Comparison of ENCODE assay signal across 8 mouse cellular contexts in the genomic region with DNA sequence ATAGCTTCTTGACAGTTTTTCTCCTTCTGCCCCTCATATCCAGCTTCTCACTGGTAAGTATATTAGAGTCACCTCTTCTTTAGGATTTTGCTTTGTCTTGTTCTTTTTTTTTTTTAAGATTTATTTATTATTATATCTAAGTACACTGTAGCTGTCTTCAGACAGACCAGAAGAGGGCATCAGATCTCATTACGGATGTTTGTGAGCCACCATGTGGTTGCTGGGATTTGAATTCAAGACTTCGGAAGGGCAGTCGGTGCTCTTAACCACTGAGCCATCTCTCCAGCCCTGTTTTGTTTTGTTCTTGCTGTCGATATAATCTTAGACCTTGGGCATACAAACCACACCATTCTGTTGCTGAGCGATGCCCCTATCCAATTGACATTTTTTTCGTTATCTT. TPM values are rescaled to one million over a fixed set of nuclear protein-coding genes. Genes with fewer than 3 reads are reported as not detected.
A peak's percentile ranks its signal among the peaks of the same experiment; 100 is the strongest.
DNase-seq lines count a peak whose midpoint lies in the region; ATAC-seq and TF ChIP-seq lines count a peak whose summit lies in the region.
"Not testable (repeated sequence)": the region's sequence is repeated elsewhere in the genome, so short reads cannot be mapped to it uniquely, and the experiment has no call there.

Gene Tmem41b, minus strand, starts transcription at position 155 of the 400 bp plus-strand sequence.

- H3K9ac ChIP-seq in hindbrain, embryonic 11.5 days (ENCODE audit: low read depth, low read length): peak within 1 kb of the TSS; percentile 65
- peak within 1 kb of the TSS; percentile 78 for H3K9ac ChIP-seq in liver, embryonic 16.5 days (ENCODE audit: low read depth, low read length)

- peak within 1 kb of the TSS; percentile 83 for H3K27ac ChIP-seq in hindbrain, embryonic 11.5 days (ENCODE audit: low read depth, low read length)
- peak within 1 kb of the TSS; percentile 88 for H3K27ac ChIP-seq in liver, embryonic 16.5 days (ENCODE audit: low read length)

- not testable (repeated sequence) for H3K27me3 ChIP-seq in hindbrain, embryonic 11.5 days (ENCODE audit: control insufficient read depth, insufficient read depth, low read length); liver, embryonic 16.5 days (ENCODE audit: control insufficient read depth, insufficient read depth, low read depth, low read length); myocyte (ENCODE audit: control insufficient read depth, insufficient read depth, insufficient read length)

- peak within 1 kb of the TSS; percentile 80 for H3K4me2 ChIP-seq in hindbrain, embryonic 11.5 days (replicated peaks; ENCODE audit: low read depth, low read length)
- peak within 1 kb of the TSS; percentile 90 for H3K4me2 ChIP-seq in liver, embryonic 16.5 days (ENCODE audit: low read depth, low read length)
- H3K4me2 ChIP-seq in myocyte (ENCODE audit: low read depth): peak within 1 kb of the TSS; percentile 99

- H3K9me3 ChIP-seq in hindbrain, embryonic 11.5 days (ENCODE audit: control insufficient read depth, low read length); liver, embryonic 16.5 days (replicated peaks; ENCODE audit: control insufficient read depth, low read length): not testable (repeated sequence)

- H3ac ChIP-seq in myocyte (ENCODE audit: control insufficient read depth, insufficient read length): peak within 1 kb of the TSS; percentile 88

- TF ChIP-seq POLR2A in myocyte (IDR thresholded peaks at IDR 0.05; ENCODE audit: insufficient read length, low read depth): not testable (repeated sequence)

- H3K36me3 ChIP-seq in hindbrain, embryonic 11.5 days (ENCODE audit: control insufficient read depth, insufficient read depth, low read length); liver, embryonic 16.5 days (ENCODE audit: control insufficient read depth, insufficient read depth): not testable (repeated sequence)
- H3K36me3 ChIP-seq in myocyte (ENCODE audit: control insufficient read depth, insufficient read depth): peaks cover 10% of the 10 kb centered on the region

- peak; percentile 32; the same call in 1 of the 2 replicates for ATAC-seq in hindbrain, embryonic 11.5 days (ENCODE audit: low FRiP score)
- ATAC-seq in liver, embryonic 16.5 days (ENCODE audit: low read depth): not testable (repeated sequence)

- WGBS in hindbrain, embryonic 11.5 days: 36% methylated on average over 6 of the region's 6 CpGs
- 30% methylated on average over 6 of the region's 6 CpGs for WGBS in liver, embryonic 16.5 days (ENCODE audit: insufficient replicate concordance)

- intact Hi-C loops in gastrocnemius, postnatal 14 days (cut with DNase I; ENCODE audit: low total_unique reads): not testable (repeated sequence)

- not testable (repeated sequence) for H3K4me1 ChIP-seq in hindbrain, embryonic 11.5 days (replicated peaks; ENCODE audit: control insufficient read depth, insufficient read depth, low read length); liver, embryonic 16.5 days (ENCODE audit: control insufficient read depth, low read depth, low read length)

- peak; percentile 21 for DNase-seq in T-cell, adult 2 months (ENCODE audit: low spot score)
- DNase-seq in embryo, embryonic 10.5 days (ENCODE audit: low spot score): peak; percentile 38
- not testable (repeated sequence) for DNase-seq in gastrocnemius, postnatal 14 days; urinary bladder, adult 2 months (ENCODE audit: low spot score)
- peak; percentile 30 for DNase-seq in hindbrain, embryonic 11.5 days (ENCODE audit: low spot score)
- peak; percentile 44 for DNase-seq in layer of hippocampus, adult 9-11 months

- peaks cover 25% of the 10 kb centered on the region for H3K79me2 ChIP-seq in myocyte (ENCODE audit: control insufficient read depth, insufficient read depth)

- H3K4me3 ChIP-seq in hindbrain, embryonic 11.5 days (ENCODE audit: low read depth, low read length): peak within 1 kb of the TSS; percentile 64
- peak within 1 kb of the TSS; percentile 74 for H3K4me3 ChIP-seq in liver, embryonic 16.5 days (ENCODE audit: low read depth, low read length)
- H3K4me3 ChIP-seq in myocyte: peak within 1 kb of the TSS; percentile 67

RNA-seq across cellular contexts. Expression of gene Tmem41b, which starts in this region (rescaled TPM):
- 10 to 100 TPM; 28.8 to 32.6 TPM for total RNA-seq in gastrocnemius, postnatal 14 days (2021)
- 78.4 and 84.8 TPM in 2 replicates for polyA plus RNA-seq in hindbrain, embryonic 11.5 days (2014; fragmentation: Nextera tagmentation; extraction: Ambion mirVana)
- polyA plus RNA-seq in liver, embryonic 16.5 days (2015; fragmentation: Nextera tagmentation; extraction: Ambion mirVana): 25.0 and 26.4 TPM in 2 replicates
- 32.2 TPM for polyA plus RNA-seq in myocyte (2012; fragmentation: generic; extraction: Trizol)
- 33.3 and 35.0 TPM in 2 replicates for polyA plus RNA-seq in urinary bladder, adult 2 months (2012; rRNA removed)
